Mouse (Mus musculus): ENCODE data around the gene Chm. TPM values are rescaled to one million over a fixed set of nuclear protein-coding genes. Genes with fewer than 3 reads are reported as not detected.
"Not testable (repeated sequence)": the region's sequence is repeated elsewhere in the genome, so short reads cannot be mapped to it uniquely, and the experiment has no call there.

Gene Chm
- total RNA-seq (2021), result 10 to 100 TPM in 1 of 2 experiments, 1 to 10 TPM in 1; 9.4 to 10.3 TPM
- long read RNA-seq, experiment 1, full-length matches to known transcripts, result 7 of 8 reads
- long read RNA-seq, experiment 1, partial matches to known transcripts, result 0 of 8 reads
- long read RNA-seq, experiment 1, other reads (novel, unspliced or antisense), result 1 of 8 reads
- long read RNA-seq, experiment 2, full-length matches to known transcripts, result 5 of 9 reads
- long read RNA-seq, experiment 2, partial matches to known transcripts, result 1 of 9 reads
- long read RNA-seq, experiment 2, other reads (novel, unspliced or antisense), result 3 of 9 reads

DNA sequence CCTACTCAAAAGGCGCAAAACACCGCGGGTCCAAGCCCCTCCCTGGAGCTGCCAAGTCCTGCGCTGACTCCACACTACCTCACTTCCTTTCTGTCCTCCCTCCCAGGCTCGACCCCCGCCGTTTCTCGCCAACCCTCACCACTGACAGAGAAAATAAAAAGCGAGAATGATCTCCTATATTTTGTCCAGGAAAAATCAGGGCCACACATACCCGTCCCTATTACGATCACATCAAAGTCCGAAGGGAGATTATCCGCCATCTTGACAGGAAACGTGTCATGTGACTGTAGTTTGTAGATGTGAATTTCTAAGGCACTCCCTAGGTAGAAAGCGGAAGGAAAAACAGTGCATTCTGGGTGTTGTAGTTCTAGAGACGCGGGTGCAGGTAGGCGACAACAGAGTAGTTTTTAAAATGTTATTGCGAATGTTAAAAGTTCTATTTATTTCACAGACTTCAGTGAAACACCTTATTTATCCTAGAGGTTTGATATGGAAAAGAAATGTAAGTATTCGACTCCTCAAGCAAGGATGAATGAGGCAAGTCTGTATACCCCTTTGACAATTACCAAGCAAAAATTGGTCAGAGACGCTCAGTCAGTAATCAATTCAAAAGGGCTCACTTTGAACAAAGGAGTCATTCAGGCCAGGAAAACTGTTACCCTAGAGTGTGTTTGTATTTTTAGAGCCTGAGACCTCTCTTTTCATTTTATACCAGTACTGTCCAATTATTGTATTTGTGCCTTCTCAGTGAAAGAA lies at the start of gene Chm:
Gene Chm (minus strand): TSS at position 288 of the 756 bp plus-strand sequence.
- peak in 1 of 2 experiments; percentile 8 for DNase-seq (ENCODE audit: low spot score in 2 of 2)

- no peak for DNase-seq (ENCODE audit: low spot score in 2 of 2)
These were observed 8.6 kb upstream of the Chm start for GRCm38 (mm10) chrX:113193901-113194300.

DNA sequence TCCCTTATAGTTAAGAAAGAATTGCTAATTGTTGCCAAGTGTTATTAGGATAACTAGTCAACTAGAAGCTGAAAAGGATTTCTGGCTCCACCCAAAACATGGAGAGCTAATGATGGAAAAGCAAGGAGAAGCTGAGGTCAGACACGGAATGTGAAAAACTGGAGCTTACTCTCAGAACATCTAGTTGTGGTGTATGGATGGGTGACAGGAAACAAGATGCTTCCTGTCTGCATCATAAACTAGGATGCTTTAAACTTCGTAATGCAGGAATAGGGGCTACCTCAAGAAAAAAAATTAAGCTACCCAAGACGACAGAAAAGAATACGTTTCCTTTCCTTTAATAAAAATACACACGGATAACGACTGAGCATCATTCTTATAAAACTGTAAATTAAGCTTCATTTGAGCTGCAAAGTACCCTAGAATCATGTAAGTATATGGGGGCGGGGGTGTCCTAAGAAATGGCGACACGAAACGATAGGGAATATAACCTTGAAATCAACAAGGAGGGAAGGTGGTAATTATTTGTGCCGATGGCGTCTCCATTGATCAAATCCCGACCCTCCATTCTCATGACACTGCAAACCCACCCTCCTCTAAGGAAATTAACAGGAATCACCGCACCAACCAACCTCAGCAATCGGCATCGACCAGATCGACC lies 618 bp downstream of the Chm start:
- DNase-seq (ENCODE audit: low spot score in 2 of 2), result no peak

GRCm38 (mm10) chrX:113180856-113181255 lies 4.5 kb downstream of the Chm start:
- DNase-seq (ENCODE audit: low spot score in 2 of 2), result not testable (repeated sequence)

GRCm38 (mm10) chrX:113172766-113173165 lies 12.6 kb downstream of the Chm start:
- DNase-seq (ENCODE audit: low spot score in 2 of 2), result no peak

- DNase-seq (ENCODE audit: low spot score in 2 of 2), result no peak
These were observed 13.0 kb downstream of the Chm start for GRCm38 (mm10) chrX:113172271-113172670.

GRCm38 (mm10) chrX:113160268-113160860 lies 25.0 kb downstream of the Chm start:
- no peak for DNase-seq (ENCODE audit: low spot score in 2 of 2)

- no peak for DNase-seq (ENCODE audit: low spot score in 2 of 2)
These were observed 101.1 kb downstream of the Chm start for GRCm38 (mm10) chrX:113084171-113084570.

- DNase-seq (ENCODE audit: low spot score in 2 of 2), result no peak
These were observed 109.3 kb downstream of the Chm start for GRCm38 (mm10) chrX:113076053-113076452.

- DNase-seq (ENCODE audit: low spot score in 2 of 2), result no peak
These were observed 110.5 kb downstream of the Chm start for GRCm38 (mm10) chrX:113074823-113075222.

DNA sequence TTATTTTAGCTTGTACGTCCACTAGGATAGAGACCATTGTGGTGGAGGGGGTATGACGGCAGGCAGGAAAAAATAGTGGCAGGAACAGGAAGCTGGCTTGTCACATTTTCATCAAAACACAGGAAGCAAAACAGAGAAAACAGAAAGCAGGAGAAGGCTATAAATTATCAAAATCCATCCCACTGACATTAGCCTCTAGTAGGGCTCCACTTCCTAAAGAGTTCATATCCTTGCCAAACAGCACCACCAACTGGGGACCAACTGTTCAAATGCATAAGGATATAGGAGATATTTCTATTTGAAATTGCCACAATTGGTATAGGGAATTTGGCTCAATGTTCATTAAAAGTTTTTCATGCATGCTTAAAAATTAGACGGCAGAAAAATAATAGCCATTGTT lies 181.7 kb downstream of the Chm start:
- DNase-seq (ENCODE audit: low spot score in 2 of 2), result no peak

DNA sequence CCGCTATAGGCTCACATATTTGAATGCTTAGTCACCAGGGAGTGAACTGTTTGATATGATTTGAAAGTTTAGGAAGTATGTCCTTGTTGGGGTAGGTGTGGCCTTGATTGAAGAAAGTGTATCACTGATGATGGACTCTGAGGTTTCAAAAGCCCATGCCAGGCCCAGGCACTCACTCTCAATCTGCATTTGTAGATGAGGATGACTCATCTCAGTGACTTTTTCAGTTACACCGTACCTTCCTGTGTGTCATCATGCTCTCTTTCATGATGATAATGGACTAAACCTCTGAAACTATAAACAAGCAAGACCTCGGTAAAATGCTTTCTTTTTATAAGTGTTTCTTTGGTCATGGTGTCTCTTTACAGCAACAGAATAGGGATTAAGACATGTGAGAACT lies 183.1 kb downstream of the Chm start:
- no peak for DNase-seq (ENCODE audit: low spot score in 2 of 2)

Small RNA genes within 50 kb of the gene (microRNA-seq; reads per million reads assigned to microRNA genes)
- 1,399 reads per million, percentile 79 among the genes with 10 or more reads in this experiment for gene Mir361

Other genes starting within 250 kb of the Chm start
- under 1 TPM; 0.49 to 0.73 TPM for gene Dach2, start 112.0 kb upstream of the Chm start, total RNA-seq (2021)